Mouse (Mus musculus) kidney, adult 9 months (tissue): Measurements from ENCODE around the gene Pcdh20.

Experiments used
- DNase-seq: peaks from one replicate; pipeline ENCODE4 v3.0.0; 2022

The Pcdh20 gene

GRCm38 (mm10) chr14:88470495-88471434, at the start of gene Pcdh20:
Pcdh20 (minus strand) TSS chr14:88471396.
- DNase-seq = no peak

GRCm38 (mm10) chr14:88479909-88480308, 8.7 kb upstream of the Pcdh20 start:
- DNase-seq = peak; percentile 4

- no peak for DNase-seq
Measured at GRCm38 (mm10) chr14:88469956-88470355, 1.2 kb downstream of the Pcdh20 start.

GRCm38 (mm10) chr14:88469361-88469760, 1.8 kb downstream of the Pcdh20 start:
- no peak for DNase-seq

- DNase-seq = peak; percentile 14
Measured at GRCm38 (mm10) chr14:88466416-88466815, 4.8 kb downstream of the Pcdh20 start.

- DNase-seq = no peak
Measured at GRCm38 (mm10) chr14:88464356-88464755, 6.8 kb downstream of the Pcdh20 start.

- DNase-seq = no peak
Measured at GRCm38 (mm10) chr14:88463357-88463756, 7.8 kb downstream of the Pcdh20 start.

- DNase-seq = no peak
Measured at GRCm38 (mm10) chr14:88462944-88463343, 8.3 kb downstream of the Pcdh20 start.

GRCm38 (mm10) chr14:88460705-88461104, 10.5 kb downstream of the Pcdh20 start:
- DNase-seq = no peak

GRCm38 (mm10) chr14:88443304-88443703, 27.9 kb downstream of the Pcdh20 start:
- DNase-seq = no peak

- DNase-seq = no peak
Measured at GRCm38 (mm10) chr14:88429393-88429792, 41.8 kb downstream of the Pcdh20 start.

- no peak for DNase-seq
Measured at GRCm38 (mm10) chr14:88427370-88427769, 43.8 kb downstream of the Pcdh20 start.
